Mouse (Mus musculus): ENCODE results near the gene G0s2.
A peak's percentile ranks its signal among the peaks of the same experiment; 100 is the strongest.

Gene G0s2

DNA sequence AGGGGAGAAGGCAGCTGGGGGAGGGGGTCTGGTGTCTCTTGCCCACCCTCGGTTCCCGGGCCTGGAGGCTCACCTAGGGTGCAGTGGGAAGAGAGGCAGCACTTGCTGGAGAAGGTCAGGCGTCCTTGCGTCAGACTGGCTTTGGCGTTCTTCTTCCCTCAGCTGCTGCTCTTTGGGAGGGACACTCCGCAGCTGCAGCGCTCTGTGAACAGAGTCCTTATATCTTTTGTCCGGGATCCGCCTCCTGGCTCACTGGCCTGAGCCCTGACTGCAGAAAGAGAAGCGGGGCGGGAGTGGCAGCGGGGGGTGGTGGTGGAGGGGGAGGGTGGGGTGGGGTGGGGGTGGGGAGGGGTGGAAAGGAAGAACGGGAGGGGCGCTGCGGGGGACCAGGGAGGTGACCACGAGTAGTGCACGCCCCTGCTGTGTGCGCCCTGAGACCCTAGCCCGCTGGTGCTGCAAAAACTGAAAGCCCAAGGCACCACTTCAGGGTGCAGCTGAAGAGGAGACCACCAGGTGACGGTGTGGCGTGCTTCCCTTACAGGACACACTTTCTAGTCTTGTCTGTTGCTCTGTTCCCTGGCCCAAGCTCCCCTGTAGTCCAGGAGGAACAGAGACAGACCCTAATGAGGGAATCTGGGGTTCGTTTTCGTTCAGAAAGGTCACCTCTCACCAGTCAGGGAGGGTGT, at the start of gene G0s2:
Gene G0s2, minus strand, starts transcription at position 302 of the 686 bp plus-strand sequence.
- DNase-seq (ENCODE audit: low spot score), result peak; percentile 82

GRCm38 (mm10) chr1:193320398-193320797, 47.4 kb upstream of the G0s2 start:
- DNase-seq (ENCODE audit: low spot score), result no peak

DNA sequence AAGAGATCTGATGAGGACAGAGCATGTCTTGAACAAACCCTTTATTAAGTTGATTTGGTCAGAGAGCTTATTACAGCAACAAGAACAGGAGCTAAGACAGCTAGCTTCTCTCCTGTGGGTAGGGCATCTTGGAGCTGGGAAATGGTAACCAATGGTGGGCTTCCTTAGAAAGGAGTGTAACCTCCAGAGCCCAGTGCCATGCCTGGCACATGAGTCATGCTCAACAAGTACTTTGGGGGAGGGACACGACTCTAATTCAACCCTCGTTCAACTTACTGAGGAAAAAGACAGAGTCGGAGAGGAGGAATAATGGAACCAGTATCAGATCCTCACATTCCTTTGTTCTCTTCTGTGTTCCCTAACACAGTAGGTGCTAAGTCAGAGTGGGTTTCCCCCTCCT, 46.7 kb upstream of the G0s2 start:
- DNase-seq (ENCODE audit: low spot score), result no peak

- DNase-seq (ENCODE audit: low spot score), result no peak
These were observed 44.1 kb upstream of the G0s2 start for GRCm38 (mm10) chr1:193317159-193317559.

DNA sequence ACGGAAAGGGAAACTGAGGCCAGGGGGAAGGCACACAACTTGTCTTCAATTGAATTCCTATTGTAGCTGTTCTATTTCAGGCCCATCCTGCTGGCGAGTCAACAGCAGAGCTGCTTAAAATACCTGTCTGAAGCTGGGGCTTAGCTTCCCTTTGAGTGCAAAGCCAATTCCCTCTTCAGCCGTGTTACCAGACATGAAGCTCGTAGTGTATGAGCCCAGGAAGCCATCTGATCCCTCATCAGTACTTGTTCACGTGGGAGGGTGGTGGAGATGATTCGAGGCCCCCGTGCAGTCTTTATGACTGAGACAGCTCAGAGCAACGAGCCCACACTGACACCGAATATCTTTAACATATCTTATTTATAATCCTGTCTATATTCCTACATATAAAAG, 43.3 kb upstream of the G0s2 start:
- no peak for DNase-seq (ENCODE audit: low spot score)

GRCm38 (mm10) chr1:193315705-193316357, 42.8 kb upstream of the G0s2 start:
- DNase-seq (ENCODE audit: low spot score), result peak; percentile 23

DNA sequence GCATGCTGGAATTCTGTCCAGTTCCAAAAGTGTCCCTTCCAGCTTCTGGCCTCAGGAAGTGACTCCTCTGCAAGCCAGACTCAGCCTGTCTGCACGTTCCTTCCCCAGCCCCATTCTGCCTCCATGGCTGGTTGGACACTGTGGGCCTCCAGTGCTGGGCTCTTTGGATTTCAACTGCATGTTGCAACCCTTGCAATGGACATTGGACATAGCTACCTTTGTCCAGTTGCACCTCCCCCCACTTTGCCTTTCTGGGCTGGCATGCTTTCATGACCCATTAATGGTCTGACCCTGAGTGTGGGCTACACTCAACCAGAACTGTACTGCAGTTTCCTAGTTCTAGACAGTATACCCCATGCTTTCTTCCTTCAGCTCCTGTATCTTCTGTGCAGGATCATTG, 38.6 kb upstream of the G0s2 start:
- no peak for DNase-seq (ENCODE audit: low spot score)

DNA sequence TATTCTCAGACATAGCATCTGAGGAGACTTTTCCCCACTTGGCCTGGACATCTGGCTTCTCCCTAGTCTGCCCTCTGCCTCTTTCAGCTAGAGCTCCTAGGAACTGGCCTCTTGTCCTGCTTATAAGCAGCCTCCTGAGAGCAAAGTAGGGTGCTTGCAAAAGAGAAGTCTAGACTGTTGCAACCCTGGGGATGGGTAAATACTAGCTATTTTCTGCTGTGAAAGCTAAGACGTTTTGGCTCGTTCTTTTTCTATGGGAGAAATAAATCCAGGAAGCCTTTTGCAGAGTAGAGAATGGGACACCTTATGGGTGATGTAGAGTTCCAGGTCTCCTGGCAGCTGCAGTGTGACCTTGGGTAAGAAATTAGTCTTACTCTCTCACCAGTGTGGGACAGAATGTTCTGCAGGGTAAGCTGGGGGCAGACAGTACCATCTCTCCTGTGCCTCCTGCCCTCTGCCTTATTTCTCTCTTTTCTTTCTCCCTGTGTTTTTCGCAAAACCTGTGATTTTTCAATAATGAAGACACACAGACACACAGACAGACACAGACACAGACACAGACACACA, 37.6 kb upstream of the G0s2 start:
- DNase-seq (ENCODE audit: low spot score), result no peak

DNA sequence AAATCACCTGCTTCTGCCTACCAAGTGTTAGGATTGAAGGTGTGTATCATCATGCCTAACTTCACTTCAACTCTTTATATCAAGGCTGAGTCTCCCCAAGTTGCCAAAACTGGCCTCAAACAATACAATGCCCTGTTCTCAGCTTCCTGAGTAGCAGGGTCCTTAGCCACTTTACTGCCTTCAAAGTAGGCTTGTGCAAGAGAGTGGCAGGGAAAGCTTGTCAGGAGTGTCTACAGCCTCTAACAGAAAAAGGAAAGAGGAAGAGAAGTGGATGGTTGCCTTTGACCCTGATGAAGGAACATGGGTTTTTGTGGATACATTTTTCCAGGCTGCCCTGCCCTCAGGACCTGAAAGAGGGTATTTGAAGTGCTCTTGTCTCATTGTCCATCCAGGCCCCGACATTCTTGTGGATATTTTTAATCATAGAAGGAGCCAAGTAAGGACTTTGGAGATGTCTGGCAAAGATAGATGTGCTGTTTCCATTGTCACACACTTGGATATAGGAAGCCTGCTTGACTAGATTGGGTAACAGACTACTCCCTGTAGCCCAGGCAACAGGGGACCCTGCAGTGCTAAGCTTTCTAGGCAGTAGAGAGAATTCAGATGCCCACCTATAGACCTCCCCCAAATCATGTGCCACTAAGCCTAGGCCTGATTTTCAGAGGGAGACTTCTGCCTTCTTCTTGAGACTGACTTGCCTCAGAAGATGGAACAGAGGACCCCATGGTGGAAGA, 36.9 kb upstream of the G0s2 start:
- no peak for DNase-seq (ENCODE audit: low spot score)

- no peak for DNase-seq (ENCODE audit: low spot score)
These were observed 33.8 kb upstream of the G0s2 start for GRCm38 (mm10) chr1:193306832-193307231.

DNA sequence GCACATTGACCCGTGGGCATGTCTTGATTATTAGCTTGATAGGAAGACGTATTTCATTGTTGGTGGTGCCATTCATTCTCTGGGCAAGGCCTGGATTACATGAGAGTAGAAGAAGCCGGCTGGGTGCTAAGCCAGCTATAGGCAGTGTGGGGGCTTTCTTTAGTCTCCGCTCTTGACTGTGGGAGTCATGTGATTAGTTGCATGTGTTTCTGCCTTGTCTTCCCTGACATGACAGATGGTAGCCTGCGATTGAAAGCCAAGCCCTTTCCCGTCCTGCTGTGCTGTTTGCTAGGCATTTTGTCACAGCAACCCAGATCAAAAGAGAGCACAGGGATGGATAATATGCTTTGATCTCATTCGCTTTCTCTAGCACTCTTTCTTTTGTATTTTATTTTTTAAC, 32.4 kb upstream of the G0s2 start:
- peak; percentile 70 for DNase-seq (ENCODE audit: low spot score)

- DNase-seq (ENCODE audit: low spot score), result no peak
These were observed 30.1 kb upstream of the G0s2 start for GRCm38 (mm10) chr1:193303096-193303495.

GRCm38 (mm10) chr1:193302093-193302405, 29.0 kb upstream of the G0s2 start:
- no peak for DNase-seq (ENCODE audit: low spot score)

DNA sequence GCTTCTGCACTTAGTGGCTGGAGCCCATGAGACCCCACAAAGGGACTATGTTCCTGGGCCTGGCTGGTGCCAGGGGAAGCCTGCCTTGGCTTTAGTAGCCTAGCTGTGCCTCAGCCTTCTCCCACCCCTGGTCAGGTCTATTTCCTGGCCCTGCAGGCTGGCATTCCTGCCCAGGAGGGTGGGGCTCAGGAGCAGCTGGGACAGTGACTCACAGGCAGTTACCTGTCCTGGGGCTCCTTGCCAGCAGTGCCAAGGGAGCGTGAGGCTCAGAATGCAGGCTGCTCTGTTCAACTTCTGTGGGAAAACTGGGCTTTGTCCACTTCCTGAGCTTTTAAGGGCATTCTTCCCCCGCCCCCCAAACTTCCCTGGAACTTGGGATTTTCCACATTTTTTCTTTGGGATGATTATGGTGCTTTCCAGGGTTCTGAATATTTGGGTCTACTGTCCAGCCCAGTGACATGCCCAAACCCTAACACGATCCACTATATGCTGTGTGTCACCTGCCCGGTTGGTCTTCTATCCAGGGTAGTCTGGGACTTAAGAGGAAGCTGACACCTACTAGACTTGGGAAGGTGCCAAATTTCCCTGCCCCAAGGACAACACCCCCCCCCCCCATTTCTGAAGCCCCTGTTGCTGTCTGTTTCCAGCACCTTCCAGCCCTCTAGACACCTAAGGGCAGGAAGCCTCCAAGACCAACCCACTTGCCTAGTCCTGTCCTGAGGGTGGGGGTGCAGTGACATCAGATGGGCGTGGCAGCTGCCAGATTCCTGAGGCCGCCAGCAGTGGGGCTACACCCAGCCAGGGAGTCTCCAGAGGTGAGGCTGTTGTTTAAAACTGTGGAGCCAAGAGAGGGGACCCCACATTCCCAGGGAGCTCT, 28.4 kb upstream of the G0s2 start:
- DNase-seq (ENCODE audit: low spot score), result no peak

DNA sequence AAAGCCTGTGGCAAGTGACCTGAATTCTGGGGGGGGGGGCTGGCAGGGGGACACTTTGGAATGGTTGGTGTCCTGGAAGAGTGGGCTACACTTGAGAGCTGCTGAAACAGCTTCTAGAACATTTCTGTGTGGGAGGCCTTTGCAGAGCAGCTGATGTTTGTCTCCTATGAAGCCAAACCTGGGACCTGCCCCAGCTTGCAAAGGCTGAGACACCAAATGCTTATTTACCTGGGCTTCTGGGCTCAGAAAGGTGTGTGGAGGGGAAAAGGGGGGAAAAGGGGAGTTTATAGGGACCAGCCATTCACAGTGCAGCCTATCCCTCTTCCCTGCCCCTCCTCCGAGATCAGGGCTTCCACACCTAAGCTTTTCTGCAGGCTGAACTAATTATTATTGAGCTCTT, 27.0 kb upstream of the G0s2 start:
- no peak for DNase-seq (ENCODE audit: low spot score)

GRCm38 (mm10) chr1:193298141-193298765, 25.2 kb upstream of the G0s2 start:
- no peak for DNase-seq (ENCODE audit: low spot score)

DNA sequence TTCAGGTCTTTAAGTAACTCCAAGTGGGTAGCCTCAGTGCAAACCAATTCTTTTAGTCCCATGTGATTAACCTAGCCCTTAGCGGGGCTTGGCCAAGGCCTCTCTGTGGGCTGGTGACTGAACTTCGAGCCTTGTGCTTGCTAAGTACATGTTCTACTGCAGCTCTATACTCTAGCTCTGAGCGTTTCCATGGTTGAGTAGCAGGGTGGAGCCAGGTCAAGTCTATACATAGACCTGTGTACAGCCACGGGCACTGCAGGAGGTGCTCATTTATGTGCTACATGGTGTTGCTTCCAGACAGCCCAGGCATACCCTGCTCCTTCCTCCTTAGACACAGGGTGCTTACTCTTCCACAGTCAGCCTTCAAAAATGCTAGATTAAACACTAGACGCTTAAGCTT, 22.9 kb upstream of the G0s2 start:
- no peak for DNase-seq (ENCODE audit: low spot score)

- no peak for DNase-seq (ENCODE audit: low spot score)
These were observed 20.9 kb upstream of the G0s2 start for GRCm38 (mm10) chr1:193293926-193294325.

GRCm38 (mm10) chr1:193293039-193293438, 20.0 kb upstream of the G0s2 start:
- no peak for DNase-seq (ENCODE audit: low spot score)

DNA sequence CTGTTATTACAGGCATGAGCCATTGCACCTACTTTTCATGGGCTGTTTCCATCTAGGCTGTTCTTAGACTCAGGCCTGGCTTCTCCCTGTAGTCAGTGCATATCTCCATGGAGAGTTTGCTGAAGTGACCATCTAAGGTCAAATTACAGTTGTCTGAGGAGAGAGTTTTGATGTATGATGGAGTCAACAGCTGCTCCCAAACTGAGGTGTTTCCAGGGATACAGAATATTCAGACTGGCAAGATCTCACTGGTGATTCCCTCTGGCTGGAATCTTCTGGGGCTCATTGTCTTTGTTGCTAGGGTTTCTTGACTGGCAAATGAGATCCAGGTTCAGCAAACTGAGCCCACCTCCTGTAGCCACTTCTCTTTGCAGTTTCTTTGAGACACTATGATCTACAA, 17.7 kb upstream of the G0s2 start:
- DNase-seq (ENCODE audit: low spot score), result no peak

- no peak for DNase-seq (ENCODE audit: low spot score)
These were observed 16.9 kb upstream of the G0s2 start for GRCm38 (mm10) chr1:193289914-193290313.

DNA sequence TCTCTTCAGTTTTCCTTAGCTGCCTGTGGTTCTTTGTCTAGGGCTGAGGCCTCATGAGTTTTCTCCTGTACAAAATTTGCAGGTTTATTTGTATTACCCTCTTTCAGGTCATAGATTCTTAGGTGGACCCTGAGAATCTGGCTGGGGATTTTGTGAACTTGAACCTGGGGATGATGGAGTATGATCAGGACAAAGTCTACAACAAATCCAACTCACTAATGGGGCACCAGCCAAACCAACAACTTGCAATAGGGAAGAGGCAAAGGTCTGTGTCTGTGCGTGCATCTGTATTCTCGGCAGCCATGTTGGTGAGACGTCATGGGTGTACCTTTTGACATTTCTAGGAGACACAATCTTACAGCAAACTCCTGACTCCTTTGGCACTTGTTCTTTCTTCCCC, 16.1 kb upstream of the G0s2 start:
- no peak for DNase-seq (ENCODE audit: low spot score)
